Mouse (Mus musculus): ENCODE data around the gene Trpm5. TPM values are rescaled to one million over a fixed set of nuclear protein-coding genes. Genes with fewer than 3 reads are reported as not detected.

The Trpm5 gene
- polyA plus RNA-seq, 1 experiment from 2014 or later, result 0.70 TPM

GRCm38 (mm10) chr7:143020040-143020439 is 74.4 kb downstream of the Trpm5 start:
- peak; percentile 17 for DNase-seq (ENCODE audit: low spot score, missing footprints)
- Histone ChIP-seq H3K9me3 (ENCODE audit: control insufficient read depth, low read length) (no peaks in the 10 kb centered on the region), H3K27ac (ENCODE audit: low read depth, low read length) (no peak overlapping the region), H3K4me2 (no peak overlapping the region), H3K36me3 (ENCODE audit: control insufficient read depth, insufficient read depth, low read length) (no peaks in the 10 kb centered on the region), H3K9ac (ENCODE audit: low read length) (no peak overlapping the region), H3K4me1 (ENCODE audit: control insufficient read depth, insufficient read depth, low read length) (no peaks in the 10 kb centered on the region), H3K27me3 (ENCODE audit: control insufficient read depth, insufficient read depth, low read length) (no peaks in the 10 kb centered on the region), H3K4me3 (ENCODE audit: low read depth, low read length) (no peak overlapping the region)
- no peak for ATAC-seq (ENCODE audit: low FRiP score)

Other genes starting within 250 kb of the Trpm5 start
- 11.7 TPM in 2 replicates for gene Th, start 163.5 kb downstream of the Trpm5 start, polyA plus RNA-seq (2014; fragmentation: Nextera tagmentation; extraction: Ambion mirVana)
- gene Ascl2, start 125.4 kb downstream of the Trpm5 start, polyA plus RNA-seq (2014; fragmentation: Nextera tagmentation; extraction: Ambion mirVana), result 0.38 and 0.65 TPM in 2 replicates
- 5.0 and 6.2 TPM in 2 replicates for gene Tspan32, start 89.6 kb downstream of the Trpm5 start, polyA plus RNA-seq (2014; fragmentation: Nextera tagmentation; extraction: Ambion mirVana)
- gene Cd81, start 41.9 kb downstream of the Trpm5 start, polyA plus RNA-seq (2014; fragmentation: Nextera tagmentation; extraction: Ambion mirVana), result 256 and 276 TPM in 2 replicates
- 61.1 and 63.8 TPM in 2 replicates for gene Tssc4, start 25.4 kb downstream of the Trpm5 start, polyA plus RNA-seq (2014; fragmentation: Nextera tagmentation; extraction: Ambion mirVana)
- gene Kcnq1, start 11.7 kb upstream of the Trpm5 start, polyA plus RNA-seq (2014; fragmentation: Nextera tagmentation; extraction: Ambion mirVana), result 1.1 and 1.6 TPM in 2 replicates

All from midbrain, embryonic 11.5 days (tissue).